ENCODE assay signal across 8 mouse cellular contexts in the genomic region with DNA sequence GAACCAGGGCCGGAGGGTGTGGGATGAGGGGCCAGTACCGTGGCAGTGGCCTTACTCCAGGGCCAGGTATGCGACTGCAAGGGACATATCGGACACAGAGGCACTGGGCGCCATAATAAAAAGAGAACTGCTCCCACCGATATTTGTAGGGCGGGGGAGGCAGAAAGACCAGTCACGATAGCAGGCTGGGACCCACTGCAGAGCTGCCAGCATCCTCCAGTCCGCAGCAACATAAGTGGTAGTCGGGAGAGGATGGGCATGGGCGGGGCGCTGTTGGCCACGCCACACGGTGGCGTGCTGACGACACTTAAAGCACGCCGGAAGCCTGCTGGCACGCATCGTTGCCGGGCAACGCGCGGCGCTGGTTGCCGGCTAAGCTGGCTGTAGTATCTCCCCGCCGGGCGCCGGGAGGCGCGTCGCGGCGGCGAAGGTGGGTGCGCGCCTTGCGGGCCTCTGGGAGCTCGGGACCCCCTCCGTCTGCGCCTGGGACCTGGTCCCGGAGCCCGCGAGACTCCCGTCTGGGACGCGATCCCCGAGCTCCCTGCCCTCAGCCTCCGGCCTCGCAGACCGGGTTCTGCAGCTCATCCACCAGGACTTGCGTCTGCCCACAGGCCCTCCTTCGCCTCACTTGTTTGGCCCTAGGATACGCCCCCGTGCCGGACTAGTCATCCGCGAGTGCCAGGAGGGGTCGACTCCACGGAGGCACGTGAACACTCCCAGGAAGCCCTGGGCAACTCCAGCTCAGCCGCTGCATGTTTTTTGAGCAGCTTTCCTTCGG. TPM values are rescaled to one million over a fixed set of nuclear protein-coding genes. Genes with fewer than 3 reads are reported as not detected.
DNase-seq lines count a peak whose midpoint lies in the region; ATAC-seq and TF ChIP-seq lines count a peak whose summit lies in the region.

A gene (plus strand): TSS at position 351 of the 778 bp plus-strand sequence.

- WGBS in hindbrain, postnatal 0 days: under 1% methylated on average over 63 of the region's 64 CpGs

- DNase-seq in T-cell, adult 2 months (ENCODE audit: low spot score): peak; percentile 91
- peak; percentile 91 to 93 for DNase-seq in cerebellum, postnatal 36 days
- DNase-seq in gastrocnemius, adult 18-20 months (ENCODE audit: low spot score): peak; percentile 90
- DNase-seq in hindbrain, postnatal 0 days (ENCODE audit: low spot score): peak; percentile 98
- peak; percentile 94 for DNase-seq in left cerebral cortex, adult 2 months (ENCODE audit: extremely low spot score in 1 of 2, low spot score in 2 of 2)
- DNase-seq in right cerebral cortex, adult 2 months (ENCODE audit: low spot score in 2 of 2): peak; percentile 92 to 96
- DNase-seq in urinary bladder, postnatal 14 days (ENCODE audit: low spot score): peak; percentile 92

- peaks cover under 1% of the 10 kb centered on the region; the same call in 1 of the 2 replicates for H3K36me3 ChIP-seq in hindbrain, postnatal 0 days (ENCODE audit: insufficient read depth, low read length)

- peak within 1 kb of the TSS; percentile 70 for H3K9ac ChIP-seq in hindbrain, postnatal 0 days (replicated peaks; ENCODE audit: low read length)

- H3K4me3 ChIP-seq in hindbrain, postnatal 0 days (ENCODE audit: low read length): peak within 1 kb of the TSS; percentile 68
- H3K4me3 ChIP-seq in left cerebral cortex, adult 2 months: peak within 1 kb of the TSS; percentile 86

- no peaks in the 10 kb centered on the region for H3K27me3 ChIP-seq in hindbrain, postnatal 0 days (ENCODE audit: insufficient read depth, low read length)

- no peaks in the 10 kb centered on the region for H3K9me3 ChIP-seq in hindbrain, postnatal 0 days (ENCODE audit: low read length)

- H3K4me2 ChIP-seq in hindbrain, postnatal 0 days (ENCODE audit: low read depth, low read length): peak within 1 kb of the TSS; percentile 98

- 0 out of 2 replicates have a peak, but pooled peaks cover 10% of the 10 kb centered on the region for H3K4me1 ChIP-seq in hindbrain, postnatal 0 days (ENCODE audit: insufficient read depth, low read length)

- ATAC-seq in hindbrain, postnatal 0 days: peak; percentile 94
- peak; percentile 98 for ATAC-seq in megakaryocyte, adult 5-6 weeks (ENCODE audit: poor library complexity, severe bottlenecking)

- TF ChIP-seq CTCF in hindbrain, postnatal 0 days (IDR thresholded peaks at IDR 0.05; ENCODE audit: low read depth): peak; percentile 68
- TF ChIP-seq CTCF in left cerebral cortex, adult 2 months (IDR thresholded peaks at IDR 0.05): peak; percentile 47

- intact Hi-C loops in left cerebral cortex, adult 2 months (cut with DNase I): loop anchor here (2.0 to 5.0 kb wide), 2 partner anchors 20 to 61 kb away; a partner anchor contains a TSS

- H3K27ac ChIP-seq in hindbrain, postnatal 0 days: peak within 1 kb of the TSS; percentile 83
- peak within 1 kb of the TSS; percentile 94 for H3K27ac ChIP-seq in left cerebral cortex, adult 2 months

RNA-seq across cellular contexts. Expression of the gene that starts here (rescaled TPM):
- under 1 TPM; 0.34 to 0.57 TPM for total RNA-seq in gastrocnemius, adult 18-20 months (2021)
- total RNA-seq in hindbrain, postnatal 0 days (2014; rRNA removed): 16.7 and 16.9 TPM in 2 replicates
- 20.3 and 21.0 TPM in 2 replicates for polyA plus RNA-seq in hindbrain, postnatal 0 days (2015; fragmentation: Nextera tagmentation; extraction: Ambion mirVana)
- total RNA-seq in left cerebral cortex, adult 2 months (2021): 10 to 100 TPM; 15.7 to 18.6 TPM
- total RNA-seq in megakaryocyte, adult 5-6 weeks (2015): 0.16 and 0.32 TPM in 2 replicates
- 0.40 and 0.69 TPM in 2 replicates for total RNA-seq in megakaryocyte, adult 5-6 weeks (2017)

Comparison
In these comparisons a context has a peak if more than half of its experiments do, and no peak if none do; other contexts are left out.
1. Peak in every context shown above with its lines: DNase-seq, ATAC-seq, H3K4me3 ChIP-seq and H3K27ac ChIP-seq.
2. RNA of the gene that starts here (total RNA-seq): 15.7 to 18.6 TPM in left cerebral cortex, adult 2 months and 16.7 to 16.9 TPM in hindbrain, postnatal 0 days; 0.34 to 0.57 TPM in gastrocnemius, adult 18-20 months and 0.16 to 0.69 TPM in megakaryocyte, adult 5-6 weeks; every median in the first group is over 4 times any median in the second.
3. Peak in DNase-seq in gastrocnemius, adult 18-20 months; RNA of the gene not detected or under 1 TPM.
4. Peak in ATAC-seq in megakaryocyte, adult 5-6 weeks; RNA of the gene not detected or under 1 TPM.